Mouse (Mus musculus): ENCODE measurements around the gene Mfap1b. TPM values are rescaled to one million over a fixed set of nuclear protein-coding genes. Genes with fewer than 3 reads are reported as not detected.
"Not testable (repeated sequence)": the region's sequence is repeated elsewhere in the genome, so short reads cannot be mapped to it uniquely, and the experiment has no call there.

Gene Mfap1b
- polyA plus RNA-seq, 1 experiment from 2014 or later, result 74.5 TPM

DNA sequence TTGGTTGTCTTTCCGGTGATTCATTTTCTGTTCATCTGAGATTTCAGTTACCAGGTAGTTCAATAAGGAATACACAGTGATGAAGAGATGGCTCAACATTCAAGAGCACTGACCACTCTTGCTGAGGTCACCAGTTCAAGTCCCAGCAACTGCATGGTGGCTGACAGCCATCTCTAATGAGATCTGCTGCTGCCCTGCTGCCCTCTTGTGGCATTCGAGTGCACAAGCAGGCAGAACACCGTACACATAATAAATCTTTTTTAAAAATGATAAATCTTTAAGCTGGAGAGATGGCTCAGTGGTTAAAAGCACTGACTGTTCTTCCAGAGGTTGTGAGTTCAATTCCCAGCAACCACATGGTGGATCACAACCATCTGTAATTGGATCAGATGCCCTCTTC is 6.6 kb upstream of the Mfap1b start:
- no peaks in the 10 kb centered on the region for H3K27me3 ChIP-seq (ENCODE audit: control insufficient read depth, insufficient read depth, low read length)
- H3K4me3 ChIP-seq (replicated peaks; ENCODE audit: low read depth, low read length), result no peak overlapping the region
- no peaks in the 10 kb centered on the region for H3K4me1 ChIP-seq (ENCODE audit: control insufficient read depth, insufficient read depth, low read length)
- no peak overlapping the region for H3K4me2 ChIP-seq (ENCODE audit: low read length)
- DNase-seq (no peak), ATAC-seq (ENCODE audit: low FRiP score, low TSS enrichment) (no peak)
- no peak overlapping the region for H3K9ac ChIP-seq (replicated peaks; ENCODE audit: low read length)
- H3K27ac ChIP-seq (replicated peaks; ENCODE audit: low read depth, low read length), result no peak overlapping the region
- H3K9me3 ChIP-seq (ENCODE audit: control insufficient read depth, low read length), result no peaks in the 10 kb centered on the region
- WGBS, result 61% methylated on average over 3 of the region's 3 CpGs
- no peaks in the 10 kb centered on the region for H3K36me3 ChIP-seq (ENCODE audit: control insufficient read depth, insufficient read depth, low read length)

DNA sequence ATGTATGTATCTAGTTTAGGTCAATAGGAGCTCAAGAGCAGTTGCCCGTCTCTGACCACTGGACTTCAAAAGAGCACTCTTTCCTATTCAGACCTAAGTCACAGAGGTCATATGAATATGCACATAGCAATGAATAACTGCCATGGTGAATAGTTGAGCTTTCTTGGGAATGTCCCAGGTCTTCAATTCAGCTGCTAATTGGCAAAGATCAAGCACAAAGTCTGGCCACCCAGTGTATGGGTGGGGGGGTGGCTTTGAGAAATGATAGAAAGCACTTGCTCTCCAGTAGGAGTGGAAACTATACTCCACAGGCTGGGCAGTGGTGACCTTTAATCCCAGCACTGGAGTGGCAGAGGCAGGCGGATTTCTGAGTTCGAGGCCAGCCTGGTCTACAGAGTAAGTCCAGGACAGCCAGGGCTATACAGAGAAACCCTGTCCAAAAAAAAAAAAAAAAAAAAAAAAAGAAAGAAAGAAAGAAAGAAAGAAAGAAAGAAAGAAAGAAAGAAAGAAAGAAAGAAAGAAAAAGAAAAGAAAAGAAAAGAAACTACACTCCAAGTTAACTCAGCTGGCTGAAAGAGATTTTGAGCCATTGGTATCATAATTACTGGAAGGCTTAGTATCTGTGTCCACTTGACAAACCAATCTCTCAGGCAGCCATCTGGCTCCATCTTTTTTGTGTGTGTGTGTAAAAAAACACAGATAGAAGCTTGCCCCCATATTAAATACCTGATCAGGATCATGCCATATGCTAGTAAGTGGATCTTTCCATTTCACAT is 3.8 kb upstream of the Mfap1b start:
- DNase-seq, result no peak
- H3K4me1 ChIP-seq (ENCODE audit: control insufficient read depth, insufficient read depth, low read length), result no peaks in the 10 kb centered on the region
- H3K9me3 ChIP-seq (ENCODE audit: control insufficient read depth, low read length), result no peaks in the 10 kb centered on the region
- H3K9ac ChIP-seq (replicated peaks; ENCODE audit: low read length), result no peak overlapping the region
- no peak overlapping the region for H3K4me2 ChIP-seq (ENCODE audit: low read length)
- no peak overlapping the region for H3K27ac ChIP-seq (replicated peaks; ENCODE audit: low read depth, low read length)
- no peaks in the 10 kb centered on the region for H3K27me3 ChIP-seq (ENCODE audit: control insufficient read depth, insufficient read depth, low read length)
- no peaks in the 10 kb centered on the region for H3K36me3 ChIP-seq (ENCODE audit: control insufficient read depth, insufficient read depth, low read length)
- 75% methylated on average over 3 of the region's 3 CpGs for WGBS
- no peak overlapping the region for H3K4me3 ChIP-seq (replicated peaks; ENCODE audit: low read depth, low read length)
- ATAC-seq (ENCODE audit: low FRiP score, low TSS enrichment), result no peak

- not testable (repeated sequence) for H3K9me3 ChIP-seq (ENCODE audit: control insufficient read depth, low read length); H3K4me2 ChIP-seq (ENCODE audit: low read length); ATAC-seq (ENCODE audit: low FRiP score, low TSS enrichment); H3K9ac ChIP-seq (replicated peaks; ENCODE audit: low read length); H3K4me1 ChIP-seq (ENCODE audit: control insufficient read depth, insufficient read depth, low read length); H3K4me3 ChIP-seq (replicated peaks; ENCODE audit: low read depth, low read length); H3K27me3 ChIP-seq (ENCODE audit: control insufficient read depth, insufficient read depth, low read length); H3K27ac ChIP-seq (replicated peaks; ENCODE audit: low read depth, low read length); H3K36me3 ChIP-seq (ENCODE audit: control insufficient read depth, insufficient read depth, low read length); DNase-seq
- WGBS, result 94% methylated on average over 2 of the region's 2 CpGs
Measured at GRCm38 (mm10) chr2:121475306-121475705, 1.4 kb upstream of the Mfap1b start.

DNA sequence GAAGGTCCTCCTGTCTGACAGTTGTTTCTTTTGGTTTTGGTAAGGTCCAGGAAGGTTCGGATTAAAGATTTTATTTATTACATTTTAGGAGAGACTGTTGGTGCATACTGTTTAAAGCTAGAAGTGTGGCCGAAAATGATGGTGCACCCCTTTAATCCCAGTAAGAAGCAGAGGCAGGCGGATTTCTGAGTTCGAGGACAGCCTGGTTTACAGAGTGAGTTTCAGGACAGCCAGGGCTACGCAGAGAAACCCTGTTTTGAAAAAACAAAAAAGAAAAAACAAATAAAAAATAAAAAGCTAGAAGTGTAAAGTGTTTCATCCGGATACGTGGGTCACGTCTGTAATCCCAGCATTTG is 291 bp upstream of the Mfap1b start:
- peak overlapping the region; percentile 49; the same call in 1 of the 2 replicates for H3K9ac ChIP-seq (replicated peaks; ENCODE audit: low read length)
- DNase-seq (no peak), ATAC-seq (ENCODE audit: low FRiP score, low TSS enrichment) (no peak; the same call in 1 of the 2 replicates)
- H3K27ac ChIP-seq (replicated peaks; ENCODE audit: low read depth, low read length), result peak overlapping the region; percentile 3; the same call in 1 of the 2 replicates
- H3K4me2 ChIP-seq (ENCODE audit: low read length), result peak overlapping the region; percentile 64
- WGBS, result 34% methylated on average over 8 of the region's 8 CpGs
- H3K36me3 ChIP-seq (ENCODE audit: control insufficient read depth, insufficient read depth, low read length), result no peaks in the 10 kb centered on the region
- H3K27me3 ChIP-seq (ENCODE audit: control insufficient read depth, insufficient read depth, low read length), result no peaks in the 10 kb centered on the region
- no peaks in the 10 kb centered on the region for H3K9me3 ChIP-seq (ENCODE audit: control insufficient read depth, low read length)
- peak overlapping the region; percentile 57 for H3K4me3 ChIP-seq (replicated peaks; ENCODE audit: low read depth, low read length)
- no peaks in the 10 kb centered on the region for H3K4me1 ChIP-seq (ENCODE audit: control insufficient read depth, insufficient read depth, low read length)

DNA sequence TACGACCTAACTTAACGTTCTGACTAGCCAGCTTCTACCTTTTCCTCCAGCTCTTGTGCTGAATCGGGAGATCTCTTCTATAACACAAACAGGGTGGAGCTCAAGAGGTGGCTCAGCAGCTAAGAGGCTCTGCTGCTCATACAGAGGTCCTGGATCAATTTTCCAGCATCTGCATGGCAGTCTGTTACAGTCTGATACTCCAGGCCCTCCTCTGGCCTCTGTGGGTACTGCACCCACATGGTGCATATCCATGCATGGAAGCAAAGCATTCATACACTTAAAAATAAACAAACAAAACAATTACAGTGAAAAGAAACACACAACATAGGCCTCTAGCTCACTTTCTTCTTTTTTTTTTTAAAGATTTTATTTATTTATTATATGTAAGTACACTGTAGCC is 1.1 kb downstream of the Mfap1b start:
- H3K9ac ChIP-seq (replicated peaks; ENCODE audit: low read length); DNase-seq; H3K27me3 ChIP-seq (ENCODE audit: control insufficient read depth, insufficient read depth, low read length); ATAC-seq (ENCODE audit: low FRiP score, low TSS enrichment); H3K4me2 ChIP-seq (ENCODE audit: low read length); H3K36me3 ChIP-seq (ENCODE audit: control insufficient read depth, insufficient read depth, low read length); H3K27ac ChIP-seq (replicated peaks; ENCODE audit: low read depth, low read length); H3K4me1 ChIP-seq (ENCODE audit: control insufficient read depth, insufficient read depth, low read length); H3K9me3 ChIP-seq (ENCODE audit: control insufficient read depth, low read length); H3K4me3 ChIP-seq (replicated peaks; ENCODE audit: low read depth, low read length): not testable (repeated sequence)
- WGBS, result 93% methylated on average over 3 of the region's 3 CpGs

DNA sequence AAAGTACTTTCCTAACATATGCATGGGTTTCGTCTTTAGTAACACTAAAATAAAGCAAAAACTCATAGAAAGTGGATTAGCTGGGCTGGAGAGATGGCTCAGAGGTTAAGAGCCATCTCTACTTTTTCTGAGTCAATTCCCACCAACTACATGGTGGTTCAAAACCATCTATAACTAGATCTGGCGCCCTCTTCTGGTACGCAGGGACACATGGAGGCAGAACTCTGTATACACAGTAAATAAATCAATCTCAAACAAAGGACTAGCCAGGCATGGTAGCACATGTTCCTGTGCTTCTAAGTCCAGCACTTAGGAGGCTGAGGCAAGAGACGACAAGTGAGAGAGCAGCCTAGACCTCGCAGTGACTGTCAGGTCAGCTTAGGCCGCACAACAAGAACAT is 4.9 kb downstream of the Mfap1b start:
- H3K4me1 ChIP-seq (ENCODE audit: control insufficient read depth, insufficient read depth, low read length); H3K4me2 ChIP-seq (ENCODE audit: low read length); H3K36me3 ChIP-seq (ENCODE audit: control insufficient read depth, insufficient read depth, low read length); H3K27ac ChIP-seq (replicated peaks; ENCODE audit: low read depth, low read length); DNase-seq; ATAC-seq (ENCODE audit: low FRiP score, low TSS enrichment); H3K27me3 ChIP-seq (ENCODE audit: control insufficient read depth, insufficient read depth, low read length); H3K9me3 ChIP-seq (ENCODE audit: control insufficient read depth, low read length); H3K4me3 ChIP-seq (replicated peaks; ENCODE audit: low read depth, low read length); H3K9ac ChIP-seq (replicated peaks; ENCODE audit: low read length): not testable (repeated sequence)
- WGBS, result 100% methylated on average over 1 of the region's 6 CpGs

- Histone ChIP-seq H3K27me3 (ENCODE audit: control insufficient read depth, insufficient read depth, low read length) (no peaks in the 10 kb centered on the region), H3K4me2 (ENCODE audit: low read length) (no peak overlapping the region), H3K9ac (replicated peaks; ENCODE audit: low read length) (no peak overlapping the region), H3K27ac (replicated peaks; ENCODE audit: low read depth, low read length) (no peak overlapping the region), H3K9me3 (ENCODE audit: control insufficient read depth, low read length) (no peaks in the 10 kb centered on the region), H3K36me3 (ENCODE audit: control insufficient read depth, insufficient read depth, low read length) (peaks cover 24% of the 10 kb centered on the region), H3K4me3 (replicated peaks; ENCODE audit: low read depth, low read length) (no peak overlapping the region), H3K4me1 (ENCODE audit: control insufficient read depth, insufficient read depth, low read length) (peaks cover 12% of the 10 kb centered on the region)
- no peak for ATAC-seq (ENCODE audit: low FRiP score, low TSS enrichment)
- WGBS, result 72% methylated on average over 2 of the region's 2 CpGs
- no peak for DNase-seq
Measured at GRCm38 (mm10) chr2:121460071-121460470, 13.8 kb downstream of the Mfap1b start.

DNA sequence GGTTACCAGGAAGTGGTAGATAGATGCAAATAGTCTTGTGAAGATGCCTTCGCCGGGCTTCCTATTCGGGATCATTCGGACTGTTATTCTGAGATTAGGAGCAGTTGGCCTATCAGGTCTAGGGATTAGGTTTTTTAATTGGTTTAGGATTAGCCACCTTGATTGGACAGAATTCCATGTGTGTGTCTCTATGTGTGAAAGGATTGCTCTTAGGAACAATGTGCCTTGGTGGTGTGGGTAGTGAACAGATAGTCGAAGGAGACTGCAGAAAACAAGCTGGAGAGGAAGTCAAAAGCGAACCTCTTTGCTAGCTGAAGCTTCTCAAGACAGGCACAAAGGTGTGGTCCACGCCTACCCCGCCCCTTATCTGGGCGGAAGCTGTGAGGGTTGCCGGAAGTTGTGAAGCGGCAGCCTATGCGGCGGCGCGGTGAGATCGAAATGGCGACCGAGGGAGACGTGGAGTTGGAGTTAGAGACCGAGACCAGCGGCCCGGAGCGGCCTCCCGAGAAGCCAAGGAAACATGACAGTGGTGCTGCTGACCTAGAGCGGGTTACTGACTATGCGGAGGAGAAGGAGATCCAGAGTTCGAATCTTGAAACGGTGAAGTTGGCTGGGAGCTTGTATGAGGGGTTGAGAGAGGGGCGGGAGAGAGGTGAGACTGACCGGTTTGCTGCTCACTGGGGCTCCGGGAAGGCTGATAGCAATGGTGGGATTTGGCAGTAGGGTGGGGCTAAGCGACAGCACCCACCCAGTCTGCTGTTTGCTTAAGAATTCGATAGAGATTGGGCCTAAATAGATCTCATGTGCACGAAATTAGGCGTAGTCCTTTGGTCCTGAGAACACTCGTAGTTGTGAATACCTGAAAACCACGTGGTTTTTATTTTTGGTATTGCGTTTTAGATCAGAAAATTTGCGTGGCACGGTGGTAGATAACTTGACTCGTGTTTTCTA is 16.9 kb downstream of the Mfap1b start, which contains the start of gene Serinc4:
Gene Serinc4 (minus strand): TSS at position 90 of the 951 bp plus-strand sequence.
- no peaks in the 10 kb centered on the region for H3K27me3 ChIP-seq (ENCODE audit: control insufficient read depth, insufficient read depth, low read length)

More for the DNA sequence above, 16.9 kb downstream of the Mfap1b start, which contains the start of gene Serinc4:
- WGBS, result 3% methylated on average over 41 of the region's 41 CpGs
- H3K9me3 ChIP-seq (ENCODE audit: control insufficient read depth, low read length), result no peaks in the 10 kb centered on the region
- H3K4me1 ChIP-seq (ENCODE audit: control insufficient read depth, insufficient read depth, low read length), result peaks cover 12% of the 10 kb centered on the region
- peak within 1 kb of the TSS; percentile 72 for H3K4me2 ChIP-seq (ENCODE audit: low read length)
- peak within 1 kb of the TSS; percentile 68 for H3K9ac ChIP-seq (replicated peaks; ENCODE audit: low read length)
- DNase-seq, result peak; percentile 92
- ATAC-seq (ENCODE audit: low FRiP score, low TSS enrichment), result peak; percentile 94
- peak within 1 kb of the TSS; percentile 78 for H3K27ac ChIP-seq (replicated peaks; ENCODE audit: low read depth, low read length)
- H3K4me3 ChIP-seq (replicated peaks; ENCODE audit: low read depth, low read length), result peak within 1 kb of the TSS; percentile 65
- peaks cover 40% of the 10 kb centered on the region for H3K36me3 ChIP-seq (ENCODE audit: control insufficient read depth, insufficient read depth, low read length)

Measured in midbrain, embryonic 14.5 days (tissue).